Mouse (Mus musculus): ENCODE measurements at regions not wholly inside any gene's neighbourhood (a gene's known extent, or its start where the extent isn't known, plus 50 kb on each side); places are given as distances from the start of the nearest gene placed in this dataset.

- TF ChIP-seq TCF12 (IDR thresholded peaks at IDR 0.05; ENCODE audit: low read depth, low read length) (no peak), CTCF (conservative IDR thresholded peaks at IDR 0.05 in 1 of 2, IDR thresholded peaks at IDR 0.05 in 1 of 2; ENCODE audit: low read depth in 2 of 2, low read length in 2 of 2) (no peak), MYC (IDR thresholded peaks at IDR 0.05; ENCODE audit: low read depth, low read length) (no peak), ELF1 (IDR thresholded peaks at IDR 0.05; ENCODE audit: low read depth, low read length) (no peak), POLR2A (IDR thresholded peaks at IDR 0.05; ENCODE audit: low read depth, low read length) (no peak), ZC3H11A (IDR thresholded peaks at IDR 0.05; ENCODE audit: low read depth, low read length) (no peak), ZKSCAN1 (IDR thresholded peaks at IDR 0.05; ENCODE audit: borderline replicate concordance, low read depth, low read length) (no peak), USF1 (IDR thresholded peaks at IDR 0.05; ENCODE audit: low read depth, low read length) (no peak), MXI1 (IDR thresholded peaks at IDR 0.05; ENCODE audit: low read depth, low read length) (no peak), MEF2A (IDR thresholded peaks at IDR 0.05; ENCODE audit: borderline replicate concordance, low read depth, low read length) (no peak), EP300 (IDR thresholded peaks at IDR 0.05; ENCODE audit: low read length) (no peak), ETS1 (conservative IDR thresholded peaks at IDR 0.05; ENCODE audit: low read depth, low read length) (no peak), HCFC1 (IDR thresholded peaks at IDR 0.05; ENCODE audit: low read depth, low read length) (no peak), SIN3A (IDR thresholded peaks at IDR 0.05; ENCODE audit: low read length) (no peak)
These were observed 60.3 kb upstream of the Ntrk2 start for GRCm38 (mm10) chr13:58746056-58746455.
